Mouse (Mus musculus): ENCODE data around the gene Rbms3.

DNA sequence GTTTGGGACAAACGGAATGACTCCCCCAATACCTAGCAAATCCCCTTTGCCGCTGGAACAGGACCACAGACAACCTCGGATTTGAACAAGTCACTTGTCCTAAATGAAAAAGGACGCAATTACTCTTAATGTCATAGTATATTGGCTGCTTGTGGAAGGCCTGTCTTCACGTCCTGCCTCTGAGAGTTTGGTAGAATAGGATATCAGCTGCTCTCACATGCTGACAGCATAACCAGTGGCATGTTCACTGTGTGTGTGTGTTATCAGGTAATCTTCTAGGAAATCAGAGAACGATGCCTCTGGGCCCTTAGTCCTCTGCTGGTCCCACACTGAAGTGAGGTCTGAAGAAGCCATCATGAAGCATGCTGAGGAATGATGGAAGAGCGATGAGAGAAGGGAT lies 763.7 kb downstream of the Rbms3 start:
- no peak for TF ChIP-seq POLR2A (IDR thresholded peaks at IDR 0.05; ENCODE audit: extremely low read depth, insufficient read depth, low read length)
- TF ChIP-seq CTCF (IDR thresholded peaks at IDR 0.05; ENCODE audit: low read depth, low read length) = no peak

Measured in liver, adult 2 months (tissue).